Mouse (Mus musculus) lung, embryonic 16.5 days (tissue): Measurements from ENCODE around the gene Gm16867. TPM values are rescaled to one million over a fixed set of nuclear protein-coding genes. Genes with fewer than 3 reads are reported as not detected.
"Not testable (repeated sequence)": the region's sequence is repeated elsewhere in the genome, so short reads cannot be mapped to it uniquely, and the experiment has no call there.

Experiments
- ATAC-seq: fragments of 200-750 bp; cut with Nextera tagmentation; 2 replicates; pipeline ENCODE4 v1.8.0; 2017; ENCODE audit warnings: low read depth, mild to moderate bottlenecking, moderate library complexity
- H3K27ac ChIP-seq: fragments of 300-500 bp; sonication (generic); 2 replicates; pipeline ENCODE4 v1.5.1; 2014; ENCODE audit warnings: mild to moderate bottlenecking, control low read depth, low read length
- H3K27me3 ChIP-seq: fragments of 300-500 bp; sonication (generic); 2 replicates; pipeline ENCODE4 v1.6.1; 2014; ENCODE audit warnings: low read depth, low read length, mixed read lengths; ENCODE audit not compliant: control insufficient read depth, insufficient read depth
- H3K36me3 ChIP-seq: fragments of 300-500 bp; sonication (generic); 2 replicates; pipeline ENCODE4 v1.6.1; 2014; ENCODE audit warnings: low read length; ENCODE audit not compliant: control insufficient read depth, insufficient read depth
- H3K4me1 ChIP-seq: fragments of 300-500 bp; sonication (generic); replicated peaks from 2 replicates; pipeline ENCODE4 v1.6.1; 2014; ENCODE audit warnings: low read length, mixed read lengths; ENCODE audit not compliant: control insufficient read depth, insufficient read depth
- H3K4me2 ChIP-seq: fragments of 300-500 bp; sonication (generic); 2 replicates; pipeline ENCODE4 v1.6.1; 2014; ENCODE audit warnings: low read depth, low read length, control low read depth
- H3K4me3 ChIP-seq: fragments of 300-500 bp; sonication (generic); 2 replicates; pipeline ENCODE4 v1.5.1; 2014; ENCODE audit warnings: mild to moderate bottlenecking, low read length, control low read depth
- H3K9ac ChIP-seq: fragments of 300-500 bp; sonication (generic); 2 replicates; pipeline ENCODE4 v1.6.1; 2014; ENCODE audit warnings: low read length, control low read depth
- H3K9me3 ChIP-seq: fragments of 300-500 bp; sonication (generic); 2 replicates; pipeline ENCODE4 v1.6.1; 2016; ENCODE audit warnings: low read length; ENCODE audit not compliant: control insufficient read depth
- WGBS: fragments of 180-500 bp; shearing (Covaris S2); extraction: QIAGEN DNeasy Blood & Tissue Kit; methylation state at CpG from one replicate; pipeline ENCODE4 v1.1.7; 2014; 5-methylcytosine and 5-hydroxymethylcytosine counted together
- polyA plus RNA-seq: library from polyadenylated mRNA; unstranded; fragments of >200 nt; fragmentation: Nextera tagmentation; extraction: Ambion mirVana; gene quantifications from 2 replicates; pipeline ENCODE4 v1.2.1, GENCODE M21; 2015

The Gm16867 gene
- polyA plus RNA-seq, 1 experiment from 2014 or later = not detected

DNA sequence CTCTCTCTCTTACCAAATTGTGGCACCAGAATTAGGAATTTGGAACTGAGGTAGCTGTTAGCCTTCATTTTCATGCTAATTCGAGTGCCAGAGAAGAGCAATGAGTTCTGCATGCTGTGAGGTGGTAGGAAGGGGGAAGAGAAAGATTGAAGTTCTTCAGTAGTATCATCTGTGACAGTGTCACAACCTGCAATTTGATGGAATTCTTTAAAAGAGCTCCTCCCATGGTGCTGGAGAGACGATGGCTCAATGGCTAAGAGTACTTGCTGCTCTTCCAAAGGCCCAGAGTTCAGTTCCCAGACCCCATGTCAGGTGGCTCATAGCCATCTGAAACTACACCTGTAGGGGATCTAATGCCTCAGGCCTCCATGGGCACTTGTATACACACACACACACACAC is 9.3 kb upstream of the Gm16867 start, which contains the start of gene Gm27179:
TSS of gene Gm27179 (minus strand) at position 101 of the 400 bp plus-strand sequence.
- H3K36me3 ChIP-seq, ATAC-seq, H3K4me3 ChIP-seq, H3K27ac ChIP-seq, H3K27me3 ChIP-seq, H3K9me3 ChIP-seq, H3K4me2 ChIP-seq, H3K4me1 ChIP-seq, H3K9ac ChIP-seq: not testable (repeated sequence)
- no CpG with 5 or more reads among the region's 2 CpGs for WGBS

DNA sequence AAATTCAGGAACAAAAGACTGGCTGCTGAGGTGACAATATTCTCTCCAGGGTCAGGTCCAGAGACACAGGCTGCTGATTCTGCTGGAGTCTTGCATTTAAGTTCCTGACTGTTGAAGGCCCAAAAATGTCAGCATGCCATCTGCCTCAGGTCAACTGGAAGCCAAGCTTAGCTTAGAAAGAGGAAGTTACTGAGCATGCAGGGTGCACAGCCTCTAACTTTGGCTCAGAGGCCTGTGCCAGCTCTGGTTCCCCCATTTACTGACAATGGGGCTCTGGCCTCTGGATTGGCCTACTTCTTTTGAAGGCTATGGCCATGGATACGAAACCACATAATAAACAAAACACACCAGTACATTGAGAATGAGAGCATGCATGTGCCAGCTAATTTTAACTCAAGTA is 3.8 kb upstream of the Gm16867 start:
- WGBS = no CpG with 5 or more reads among the region's 1 CpGs
- H3K9ac ChIP-seq, H3K27ac ChIP-seq, H3K36me3 ChIP-seq, H3K9me3 ChIP-seq, ATAC-seq, H3K4me1 ChIP-seq, H3K4me3 ChIP-seq, H3K4me2 ChIP-seq, H3K27me3 ChIP-seq: not testable (repeated sequence)

DNA sequence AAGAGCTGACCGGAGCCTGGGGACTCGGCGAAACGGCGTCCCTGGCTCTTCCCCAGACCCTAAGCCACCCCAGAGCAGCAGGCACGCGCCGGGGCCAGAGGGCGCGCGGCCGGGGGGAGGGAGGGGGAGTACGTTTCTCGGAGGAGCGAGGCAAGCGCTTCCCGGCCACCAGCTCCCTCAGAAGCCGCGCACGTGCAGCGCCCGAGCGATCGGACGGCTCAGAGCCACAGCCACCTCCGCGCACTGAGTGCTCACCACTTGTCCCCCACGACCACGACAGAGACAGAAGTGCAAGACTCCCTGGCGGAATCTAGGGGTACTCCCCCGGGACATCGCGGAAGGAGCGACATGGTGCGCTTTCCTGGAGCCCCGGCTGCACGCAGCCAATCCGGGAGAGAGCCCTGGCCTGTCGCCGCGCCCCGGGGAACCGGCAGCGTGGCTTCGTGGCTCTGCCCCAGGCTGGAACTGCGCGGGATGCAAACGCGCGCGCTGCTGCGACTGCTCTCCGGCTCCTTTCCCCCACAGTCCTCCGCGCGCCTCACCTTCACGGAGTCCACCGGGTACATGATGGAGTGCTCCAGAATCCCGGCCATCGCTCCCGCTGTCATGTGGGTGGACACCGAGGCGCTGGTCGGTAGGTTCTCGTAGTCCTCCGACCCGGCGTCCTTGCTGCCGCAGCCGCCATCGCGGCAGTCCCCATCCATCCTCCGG is 567 bp downstream of the Gm16867 start:
- not testable (repeated sequence) for H3K9me3 ChIP-seq, H3K4me2 ChIP-seq, H3K36me3 ChIP-seq, H3K27ac ChIP-seq, H3K4me3 ChIP-seq, H3K9ac ChIP-seq, H3K4me1 ChIP-seq, H3K27me3 ChIP-seq
- WGBS = no CpG with 5 or more reads among the region's 73 CpGs
- ATAC-seq = peak; percentile 55

DNA sequence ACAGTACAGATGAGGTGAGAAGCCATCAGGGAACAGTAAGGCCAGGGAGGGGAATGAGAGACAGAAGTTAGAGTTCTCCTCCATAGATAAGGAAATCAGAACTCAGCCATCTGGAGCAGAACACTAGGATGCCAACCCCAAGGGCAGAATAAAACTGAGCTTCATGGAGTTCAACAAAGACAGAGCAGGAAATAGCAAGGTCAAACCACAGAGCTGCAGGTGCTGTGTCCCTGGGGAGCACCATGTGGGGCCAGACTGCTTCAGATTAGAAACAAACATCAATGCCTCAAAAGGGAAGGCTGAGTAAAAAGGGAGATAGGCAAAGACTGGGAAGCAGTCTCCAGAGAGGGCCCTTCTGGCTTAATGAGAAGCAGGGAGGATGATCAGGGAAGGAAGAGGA is 6.9 kb downstream of the Gm16867 start:
- H3K4me3 ChIP-seq, H3K36me3 ChIP-seq, H3K9ac ChIP-seq, H3K27me3 ChIP-seq, H3K4me2 ChIP-seq, ATAC-seq, H3K27ac ChIP-seq, H3K9me3 ChIP-seq, H3K4me1 ChIP-seq: not testable (repeated sequence)

DNA sequence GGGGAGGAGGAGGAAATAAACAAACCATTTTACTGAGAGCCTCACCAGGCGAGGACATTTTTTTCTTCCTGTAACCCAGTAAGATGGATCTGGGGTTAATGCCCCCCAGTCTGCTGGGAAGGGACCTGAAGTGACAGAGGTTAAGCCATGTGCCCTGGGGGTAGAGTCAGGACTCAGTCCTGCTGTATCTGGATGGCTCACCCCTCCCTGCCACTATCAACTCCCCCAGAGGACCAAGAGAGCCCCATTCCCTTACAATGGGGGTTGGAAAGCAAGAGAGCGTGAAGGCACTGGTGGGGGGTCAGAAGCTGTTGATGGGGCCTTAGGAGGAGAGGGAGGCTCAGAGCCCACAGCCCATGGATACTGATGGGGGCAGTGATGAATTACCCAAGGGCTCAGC is 8.2 kb downstream of the Gm16867 start:
- not testable (repeated sequence) for H3K4me1 ChIP-seq, ATAC-seq, H3K4me2 ChIP-seq, H3K27ac ChIP-seq, H3K4me3 ChIP-seq, H3K9me3 ChIP-seq, H3K9ac ChIP-seq, H3K36me3 ChIP-seq, H3K27me3 ChIP-seq
- no CpG with 5 or more reads among the region's 2 CpGs for WGBS

DNA sequence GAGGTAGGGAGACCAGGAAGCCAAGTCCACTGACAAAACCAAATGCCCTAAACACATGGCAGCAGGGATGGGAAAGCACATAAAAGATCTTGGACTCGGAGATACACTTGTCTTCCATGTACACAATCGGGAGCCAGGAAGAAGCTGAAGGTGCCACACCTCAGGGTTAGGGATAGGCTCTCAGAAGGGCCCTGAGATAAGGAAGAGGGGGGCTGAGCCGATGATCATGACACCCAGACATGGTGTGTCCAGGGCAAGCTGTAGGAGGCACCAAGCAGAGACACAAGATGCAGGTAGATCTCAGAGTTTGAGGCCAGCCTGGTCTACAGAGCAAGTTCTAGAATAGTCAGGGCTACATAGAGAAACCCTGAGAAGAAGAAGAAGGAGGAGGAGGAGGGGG is 8.6 kb downstream of the Gm16867 start:
- not testable (repeated sequence) for H3K9me3 ChIP-seq, H3K27me3 ChIP-seq, H3K4me1 ChIP-seq, H3K27ac ChIP-seq, H3K4me3 ChIP-seq, H3K4me2 ChIP-seq, H3K36me3 ChIP-seq, H3K9ac ChIP-seq, ATAC-seq
- WGBS = no CpG with 5 or more reads among the region's 3 CpGs

DNA sequence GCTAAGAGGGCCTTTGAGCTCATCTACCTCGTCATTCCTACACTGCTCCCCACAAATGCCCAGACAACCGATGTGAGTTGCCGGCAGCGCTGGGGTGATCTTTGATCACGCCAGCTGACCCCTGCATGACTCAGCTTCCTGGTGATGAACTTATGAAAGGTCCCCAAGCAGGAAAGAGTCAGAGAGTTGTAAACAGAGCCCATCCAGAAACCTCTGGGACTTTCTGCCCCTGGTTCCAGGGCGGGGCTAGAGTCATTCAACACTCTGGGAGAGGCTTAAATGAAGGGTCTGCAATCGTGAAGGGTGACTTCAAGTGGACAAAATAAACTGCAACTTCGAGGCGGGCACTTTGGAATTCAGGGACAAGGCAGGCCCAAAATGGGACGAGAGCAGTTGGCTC is 15.2 kb downstream of the Gm16867 start:
- not testable (repeated sequence) for H3K4me1 ChIP-seq, H3K27me3 ChIP-seq, H3K36me3 ChIP-seq, H3K4me3 ChIP-seq, H3K9me3 ChIP-seq, H3K4me2 ChIP-seq, H3K27ac ChIP-seq, H3K9ac ChIP-seq
- no CpG with 5 or more reads among the region's 10 CpGs for WGBS
- peak; percentile 81 for ATAC-seq

DNA sequence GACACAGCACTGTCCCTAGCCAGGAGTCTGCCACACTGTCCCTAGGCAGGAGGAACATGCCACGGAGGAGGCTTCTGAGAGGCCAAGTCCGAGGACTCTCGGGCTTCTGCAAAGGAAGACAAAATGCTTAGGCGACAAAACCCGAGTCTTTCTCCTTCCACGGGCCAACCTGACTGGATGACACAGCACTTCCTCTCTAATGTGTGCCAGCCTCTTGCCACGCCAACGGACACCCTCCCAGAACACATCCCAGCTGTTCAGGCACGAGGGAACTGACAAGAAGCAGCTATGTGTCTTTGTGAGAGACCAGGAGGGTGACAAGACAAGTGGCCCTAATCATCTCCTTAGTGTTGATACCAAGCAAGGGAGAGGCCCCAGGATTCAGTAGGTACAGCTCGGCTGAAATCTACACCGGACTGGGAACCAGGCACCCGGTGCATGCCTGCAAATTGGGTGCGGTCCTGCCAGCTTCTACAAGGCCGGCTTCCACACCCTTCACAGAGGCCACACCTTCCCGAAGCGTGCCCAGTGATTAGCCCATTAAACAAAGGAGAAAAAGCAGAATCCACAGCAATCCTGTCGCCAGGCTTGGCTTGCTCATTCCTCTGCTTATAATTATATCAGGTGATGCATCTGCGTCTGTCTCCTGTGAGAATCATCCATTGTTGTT is 17.6 kb downstream of the Gm16867 start:
- not testable (repeated sequence) for H3K4me1 ChIP-seq, H3K27ac ChIP-seq, ATAC-seq, H3K4me2 ChIP-seq, H3K9me3 ChIP-seq, H3K4me3 ChIP-seq, H3K27me3 ChIP-seq, H3K9ac ChIP-seq, H3K36me3 ChIP-seq
- WGBS = no CpG with 5 or more reads among the region's 18 CpGs

DNA sequence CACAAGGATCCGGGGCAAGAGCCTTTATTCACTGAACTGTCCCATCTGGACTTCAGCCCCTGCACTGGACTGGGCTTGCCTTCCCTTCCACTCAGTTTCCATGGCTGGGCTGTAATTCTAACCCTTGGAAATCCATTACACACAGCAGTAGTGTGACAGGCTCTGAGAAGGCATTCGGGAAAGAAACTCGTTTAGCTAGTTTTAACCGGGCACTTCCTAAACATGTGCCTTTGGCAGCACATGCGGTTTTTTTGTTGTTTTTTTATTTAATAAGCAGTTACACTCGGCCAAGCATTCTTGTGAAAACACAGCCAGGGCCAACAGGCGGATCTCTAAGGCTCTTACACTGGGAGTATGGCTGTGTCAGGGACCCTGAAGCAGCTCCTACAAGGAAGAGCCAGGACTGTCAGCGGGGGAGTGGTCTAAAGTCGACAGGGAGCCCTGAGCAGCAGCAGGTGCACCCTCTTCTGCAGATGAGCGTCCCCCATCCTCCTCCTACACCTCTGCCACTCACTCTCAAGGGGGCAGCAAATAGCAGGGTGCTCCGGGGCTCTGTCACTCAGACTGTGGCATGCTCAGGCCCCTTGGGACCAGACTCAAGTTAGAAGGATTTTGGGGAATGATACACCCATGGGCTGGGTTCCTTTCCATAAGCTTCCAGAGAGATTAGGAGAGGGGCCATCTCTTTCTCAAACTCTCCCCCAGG is 29.1 kb downstream of the Gm16867 start:
- no CpG with 5 or more reads among the region's 11 CpGs for WGBS
- not testable (repeated sequence) for H3K9me3 ChIP-seq, H3K36me3 ChIP-seq, H3K27ac ChIP-seq, H3K4me2 ChIP-seq, H3K9ac ChIP-seq, H3K4me1 ChIP-seq, H3K27me3 ChIP-seq, H3K4me3 ChIP-seq
- ATAC-seq = peak; percentile 76
